Mouse (Mus musculus) lung, adult 18-20 months (tissue): ENCODE data around the gene Atp1b2.
A peak's percentile ranks its signal among the peaks of the same experiment; 100 is the strongest.

Experiments used
- DNase-seq, 2 experiments: peaks; one replicate each; pipeline ENCODE4 v3.0.0; 2022; ENCODE audit warnings: mixed read lengths in 2 of 2

Gene Atp1b2

DNA sequence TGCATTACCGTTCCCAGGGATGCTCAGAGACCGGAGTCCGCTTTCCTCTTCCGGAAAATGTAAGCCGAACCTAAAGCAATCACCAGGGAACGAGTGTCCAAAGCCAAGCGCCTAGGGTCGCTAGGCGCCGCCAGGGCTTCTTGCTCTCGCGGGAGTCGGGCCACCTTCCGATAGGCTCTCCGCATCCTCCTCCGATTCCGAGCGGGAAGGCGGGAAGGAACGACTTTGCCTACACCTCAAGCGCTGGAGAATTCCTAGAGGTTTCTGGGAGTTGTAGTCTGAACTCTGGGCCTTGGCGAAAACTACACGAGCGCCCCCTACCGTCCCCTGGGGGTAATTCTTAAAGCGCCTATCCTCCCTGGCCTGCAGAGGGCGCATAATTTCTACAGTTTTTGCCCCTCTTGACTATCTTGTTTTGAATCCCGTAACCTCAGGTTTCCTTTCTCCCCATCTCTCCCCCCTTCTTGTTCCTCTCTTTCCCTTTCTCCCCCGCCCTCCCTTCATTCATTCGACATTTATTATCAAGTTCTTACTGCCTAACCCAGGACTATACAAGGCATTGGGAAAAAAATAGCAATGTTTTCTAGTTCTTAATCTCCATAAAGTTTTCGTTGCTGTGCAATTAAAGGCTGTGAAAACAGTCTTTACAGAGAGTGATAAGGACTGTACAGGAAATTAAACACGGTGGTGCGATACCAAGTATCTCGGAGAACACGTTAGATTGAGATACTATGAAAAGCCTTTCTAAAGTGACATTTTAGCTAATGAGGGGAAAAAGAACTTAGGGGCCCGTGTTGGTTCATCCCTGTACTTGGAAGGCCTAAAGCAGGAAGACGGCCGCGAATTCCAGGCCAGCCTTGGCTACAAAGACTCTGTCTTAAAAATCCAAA is 26.4 kb downstream of the Atp1b2 start:
- peak; percentile 96 to 98 for DNase-seq

DNA sequence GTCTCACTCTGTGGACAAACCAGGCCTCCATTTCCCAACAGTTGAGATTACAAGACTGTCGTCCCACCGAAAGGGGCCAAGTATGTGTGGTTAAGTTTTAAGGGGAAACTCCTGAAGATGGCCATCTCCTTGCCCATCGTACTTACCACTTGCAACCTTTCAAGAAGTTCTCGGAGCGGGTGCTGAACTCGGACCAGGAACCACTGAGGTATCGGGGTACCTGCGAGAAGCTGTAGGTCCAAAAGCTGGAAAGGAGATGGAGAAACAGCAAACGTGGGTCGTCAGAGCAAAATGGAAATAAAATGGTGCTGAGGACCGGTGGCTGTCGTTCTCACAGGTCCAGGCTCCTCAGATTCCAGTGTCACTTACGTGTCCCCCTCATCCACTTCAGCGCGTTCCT is 27.4 kb downstream of the Atp1b2 start:
- DNase-seq, result peak in 1 of 2 experiments; percentile 15

GRCm38 (mm10) chr11:69576307-69576706 is 29.4 kb downstream of the Atp1b2 start:
- DNase-seq, result no peak

DNA sequence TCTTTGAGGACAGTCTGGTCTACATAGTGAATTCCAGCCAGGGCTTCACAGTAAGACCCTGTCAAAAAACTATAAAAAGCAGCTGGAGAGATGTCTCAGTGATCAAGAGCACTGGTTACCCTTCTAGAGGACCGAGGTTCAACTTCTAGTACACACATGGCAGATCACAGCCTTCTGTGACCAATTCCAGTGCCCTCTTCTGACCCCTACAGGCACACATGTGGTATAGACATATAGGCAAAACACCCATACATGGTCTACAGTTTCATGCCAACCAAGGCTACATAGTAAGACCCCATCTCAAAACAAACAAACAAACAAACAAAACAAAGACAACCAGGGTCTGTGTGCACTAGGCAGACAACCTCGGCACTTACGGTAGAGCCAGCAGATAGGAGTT is 30.5 kb downstream of the Atp1b2 start:
- no peak for DNase-seq

GRCm38 (mm10) chr11:69565131-69565530 is 40.6 kb downstream of the Atp1b2 start:
- DNase-seq, result no peak

DNA sequence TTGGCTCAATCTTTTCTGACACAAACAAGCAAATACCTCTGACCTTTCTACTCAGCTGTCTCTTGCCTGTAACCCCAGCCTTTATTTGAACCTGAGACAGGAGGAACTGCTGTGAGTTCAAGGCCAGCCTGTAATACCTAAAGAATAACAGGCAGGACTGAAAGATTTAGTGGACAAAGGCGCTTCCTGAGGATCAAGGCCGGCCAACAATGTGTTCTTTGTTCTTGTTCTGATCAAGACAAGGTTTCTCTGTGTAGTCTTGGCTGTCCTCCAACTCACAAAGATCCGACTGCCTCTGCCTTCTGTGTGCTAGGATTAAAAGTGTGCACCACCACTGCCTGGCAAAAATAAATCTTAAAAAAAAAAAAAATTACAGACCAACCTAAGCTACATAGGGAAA is 41.4 kb downstream of the Atp1b2 start:
- no peak for DNase-seq

DNA sequence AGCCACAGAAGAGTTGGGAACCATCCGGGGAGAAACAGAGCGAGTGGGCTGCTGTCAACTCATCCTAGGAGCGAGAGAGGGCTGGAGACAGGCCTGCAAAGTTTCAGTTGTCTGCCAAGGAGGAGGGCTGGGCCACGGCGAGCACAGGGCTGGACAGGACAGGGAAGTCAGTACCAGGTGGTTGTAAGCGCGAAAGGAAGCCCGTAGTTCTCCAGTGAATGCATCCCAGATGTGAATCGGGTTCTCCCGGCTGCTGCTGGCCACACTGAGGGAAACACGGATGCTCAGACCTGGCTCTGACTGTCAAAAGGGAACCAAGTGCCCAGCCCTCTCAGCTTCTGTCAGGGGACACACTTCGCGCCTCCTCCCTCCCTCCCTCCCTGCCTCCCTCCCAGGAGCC is 42.4 kb downstream of the Atp1b2 start:
- DNase-seq, result no peak

DNA sequence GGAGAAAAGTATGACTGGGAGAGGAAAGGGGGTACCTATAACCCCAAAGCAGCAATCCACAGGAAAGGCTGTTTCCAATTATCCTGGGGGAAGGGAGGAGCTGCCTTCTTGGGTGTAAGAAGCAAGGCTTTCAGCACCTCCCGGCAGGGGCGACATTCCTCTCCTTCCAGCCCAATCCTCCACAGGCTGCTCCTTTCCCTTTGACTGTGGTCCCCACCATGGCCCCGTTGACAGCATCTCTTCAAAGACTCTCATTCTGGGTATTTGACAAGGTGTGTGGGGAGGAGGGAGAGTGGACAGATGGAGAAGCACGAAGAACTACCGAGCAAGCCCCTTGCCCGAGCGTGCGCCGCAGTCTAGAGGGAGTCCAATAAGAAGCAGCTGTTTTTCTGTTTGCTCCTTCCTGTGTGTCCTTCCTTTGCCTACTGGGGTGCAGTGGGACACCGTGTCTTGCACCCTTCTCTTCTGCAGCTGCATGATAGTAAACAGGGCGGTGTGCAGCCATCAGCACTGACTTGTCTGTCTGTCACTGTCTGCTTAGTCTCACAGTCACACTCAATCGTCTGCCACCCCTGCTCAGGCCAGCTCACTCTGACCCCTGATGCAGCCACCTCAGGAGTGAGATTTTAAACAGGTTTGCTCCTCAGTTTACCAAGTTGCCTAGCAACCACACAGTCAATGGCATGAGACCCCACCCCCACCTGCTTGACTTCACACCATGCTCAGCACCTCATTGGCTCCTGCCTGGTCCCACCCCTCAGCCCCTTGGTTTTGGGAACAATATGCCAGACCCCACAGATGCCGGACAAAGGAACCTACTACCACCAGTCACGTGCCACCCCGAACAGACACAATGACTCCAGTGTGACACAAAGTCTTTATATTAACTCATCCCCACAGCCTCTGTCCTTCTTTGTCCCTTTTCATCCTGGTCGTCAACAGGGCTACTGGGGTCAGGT is 44.6 kb downstream of the Atp1b2 start:
- DNase-seq, result no peak

DNA sequence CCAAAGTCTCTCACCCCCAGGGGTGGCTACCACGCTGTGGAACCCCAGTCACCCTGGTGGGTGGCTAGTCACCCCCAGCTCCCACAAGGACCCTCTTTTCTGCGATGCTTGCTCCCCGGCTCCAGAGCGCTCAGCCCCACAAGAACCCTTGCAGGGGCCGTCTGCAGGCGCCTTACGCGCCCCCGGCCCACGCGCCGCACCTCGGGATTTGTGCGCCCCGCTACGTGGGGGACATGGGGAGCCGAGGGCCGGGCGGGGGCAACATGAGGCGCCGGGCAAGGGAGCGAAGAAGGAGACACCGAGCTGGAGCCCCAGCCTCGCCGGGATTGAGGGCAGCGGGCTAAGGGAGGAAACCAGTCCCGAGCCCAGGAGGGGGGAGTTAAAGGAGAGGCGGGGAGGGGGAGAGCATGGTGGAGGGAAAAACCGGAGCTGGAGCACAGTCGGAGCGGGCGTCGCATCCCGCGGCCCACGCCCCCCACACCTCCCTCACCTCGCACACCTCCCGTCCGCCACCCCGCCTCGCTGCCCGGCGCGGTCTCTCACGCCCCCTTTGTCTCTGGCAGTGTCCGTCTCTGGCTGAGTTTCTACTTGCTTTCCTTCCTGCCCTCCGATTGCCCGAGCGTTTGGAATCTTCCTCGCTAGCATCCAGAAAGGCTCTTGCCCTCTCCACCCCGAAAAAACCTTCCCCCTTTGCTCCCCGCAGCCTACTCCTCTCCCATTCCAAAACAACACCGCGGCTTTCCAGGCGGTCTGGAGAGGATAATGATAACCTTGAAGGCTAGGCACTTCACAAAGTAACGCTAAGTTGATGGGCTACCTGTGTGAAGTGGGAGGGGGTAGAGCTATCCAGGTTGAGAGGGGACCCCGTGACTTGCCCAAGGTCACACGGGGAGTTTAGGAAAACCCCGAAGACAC is 45.6 kb downstream of the Atp1b2 start, which contains the start of gene Efnb3:
Gene Efnb3, minus strand, starts transcription at position 355 of the 915 bp plus-strand sequence.
- DNase-seq, result no peak

- DNase-seq, result no peak
Measured at GRCm38 (mm10) chr11:69559183-69559582, 46.6 kb downstream of the Atp1b2 start.

DNA sequence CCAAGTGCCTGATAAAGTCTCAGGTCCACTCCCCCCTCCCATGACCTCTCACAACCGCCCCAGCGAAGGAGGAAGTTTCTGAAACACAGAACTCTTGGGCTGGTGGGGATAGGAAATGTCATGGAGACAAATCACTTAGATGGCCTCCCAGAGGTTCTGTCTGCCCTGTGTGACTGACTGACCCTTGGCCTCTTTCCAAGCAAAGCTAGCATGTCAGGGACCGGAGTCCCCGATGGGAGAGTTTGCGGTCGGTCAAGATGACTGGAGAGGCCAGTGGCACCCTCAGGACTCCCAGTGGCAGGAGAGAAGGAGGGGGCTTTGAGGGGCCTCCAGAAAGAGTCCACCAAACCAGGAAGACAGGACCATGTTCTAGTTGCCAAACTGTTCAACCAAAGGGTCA is 47.0 kb downstream of the Atp1b2 start:
- no peak for DNase-seq

- no peak for DNase-seq
Measured at GRCm38 (mm10) chr11:69557381-69557958, 48.3 kb downstream of the Atp1b2 start.

DNA sequence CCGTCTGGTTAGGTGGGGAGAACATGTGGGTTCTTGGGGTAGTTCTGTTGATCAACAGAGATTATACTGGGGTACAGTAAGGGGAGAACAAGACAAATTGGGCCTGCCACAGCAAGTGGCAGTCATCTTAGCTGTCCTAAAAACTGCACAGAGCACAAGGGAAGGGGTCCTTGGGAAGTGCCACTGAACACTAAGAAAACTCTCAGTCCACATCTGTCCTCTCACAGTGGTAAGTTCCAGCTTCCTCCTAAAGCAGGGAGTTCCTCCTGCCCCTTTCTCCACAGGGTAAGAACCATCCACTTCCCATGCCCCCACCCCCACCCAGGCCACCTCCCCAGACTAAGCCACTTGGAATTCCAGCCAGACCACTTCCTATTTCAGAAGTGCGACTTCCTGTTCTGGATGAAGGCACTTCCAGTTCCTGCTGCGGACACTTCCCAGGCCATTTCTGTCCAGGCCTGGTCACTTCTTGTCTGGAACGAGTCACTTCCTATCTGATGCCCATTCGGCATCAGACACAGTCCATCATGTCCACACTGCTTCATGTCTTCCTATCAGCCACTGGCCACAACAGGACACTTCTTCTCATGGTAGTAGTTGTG is 51.1 kb downstream of the Atp1b2 start:
- no peak for DNase-seq

DNA sequence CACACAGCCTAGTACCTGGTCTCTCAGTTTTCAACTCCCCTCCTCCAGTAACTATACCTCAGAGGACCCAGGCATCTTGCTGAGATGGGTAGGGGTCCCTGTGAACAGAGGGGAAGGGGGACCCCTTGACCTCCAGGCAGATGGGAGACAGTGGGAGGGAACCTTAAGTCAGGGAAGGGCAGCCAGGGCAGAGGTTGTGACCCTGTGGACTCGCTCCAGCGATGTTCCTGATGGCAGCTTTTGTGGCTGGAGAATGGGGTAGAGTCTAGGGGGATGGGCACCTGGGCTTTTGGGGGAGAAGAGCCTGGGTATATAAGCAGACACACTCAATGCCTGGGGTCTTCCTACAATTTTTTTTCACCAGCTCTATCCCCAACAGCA is 52.4 kb downstream of the Atp1b2 start:
- DNase-seq, result no peak

- no peak for DNase-seq
Measured at GRCm38 (mm10) chr11:69552622-69553340, 53.0 kb downstream of the Atp1b2 start.

DNA sequence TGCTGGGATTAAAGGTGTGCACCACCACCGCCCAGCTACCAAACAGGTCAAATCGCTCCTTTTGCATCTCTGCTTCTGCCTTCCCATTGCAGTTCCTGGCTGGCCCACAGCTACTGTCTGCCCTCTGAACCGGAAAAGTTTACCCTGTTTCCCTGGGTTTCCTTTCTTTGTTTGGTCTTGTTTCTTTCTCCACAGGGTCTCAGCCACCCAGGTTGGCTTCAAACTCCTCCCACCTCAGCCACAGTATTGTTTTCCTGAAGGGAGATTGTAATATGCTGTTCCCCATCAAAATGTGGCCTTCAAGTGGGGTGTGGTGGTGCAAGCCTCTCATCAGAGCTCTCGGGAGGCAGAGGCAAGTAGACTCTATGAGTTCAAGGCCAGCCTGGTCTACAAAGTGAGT is 54.4 kb downstream of the Atp1b2 start:
- no peak for DNase-seq
